Mouse (Mus musculus) bone marrow, adult 2 months (tissue): ENCODE data around the gene Dnah9. TPM values are rescaled to one million over a fixed set of nuclear protein-coding genes. Genes with fewer than 3 reads are reported as not detected.

ENCODE experiments used
- H3K27ac ChIP-seq: fragments of 200-500 bp; 2 replicates; pipeline ENCODE4 v1.5.1; 2012; ENCODE audit warnings: low read depth, mild to moderate bottlenecking, control low read depth, inconsistent platforms, low read length; ENCODE audit not compliant: control insufficient read depth, poor library complexity, insufficient read depth
- H3K4me1 ChIP-seq: fragments of 200-500 bp; 2 replicates; pipeline ENCODE4 v1.6.1; 2011; ENCODE audit warnings: low read length; ENCODE audit not compliant: control insufficient read depth, insufficient read depth
- H3K4me3 ChIP-seq: fragments of 200-500 bp; replicated peaks from 2 replicates; pipeline ENCODE3; 2011; ENCODE audit warnings: mild to moderate bottlenecking, low read depth, low read length, control low read depth; ENCODE audit not compliant: control insufficient read depth
- CTCF ChIP-seq: fragments of 200-500 bp; IDR thresholded peaks from 2 replicates; pipeline ENCODE4 v1.5.1; 2011; ENCODE audit warnings: low read length, control low read depth; ENCODE audit not compliant: control insufficient read depth, insufficient read depth
- POLR2A ChIP-seq: fragments of 200-500 bp; IDR thresholded peaks from 2 replicates; pipeline ENCODE4 v1.6.1; 2011; ENCODE audit warnings: low read depth, mild to moderate bottlenecking, control low read depth, low read length, borderline replicate concordance; ENCODE audit not compliant: control insufficient read depth
- WGBS: fragments of 180-500 bp; shearing (Covaris S2); methylation state at CpG from one replicate; pipeline ENCODE4 v1.1.7; 2018; 5-methylcytosine and 5-hydroxymethylcytosine counted together
- polyA plus RNA-seq: library from polyadenylated mRNA; stranded (reverse); fragments of >200 nt; gene quantifications from 2 replicates; pipeline ENCODE4 v1.2.4, GENCODE M21; 2011; ENCODE audit warnings: low replicate concordance; ENCODE audit not compliant: missing spikeins, insufficient read depth, insufficient read length

The Dnah9 gene
- polyA plus RNA-seq, 1 experiment, result not detected

DNA sequence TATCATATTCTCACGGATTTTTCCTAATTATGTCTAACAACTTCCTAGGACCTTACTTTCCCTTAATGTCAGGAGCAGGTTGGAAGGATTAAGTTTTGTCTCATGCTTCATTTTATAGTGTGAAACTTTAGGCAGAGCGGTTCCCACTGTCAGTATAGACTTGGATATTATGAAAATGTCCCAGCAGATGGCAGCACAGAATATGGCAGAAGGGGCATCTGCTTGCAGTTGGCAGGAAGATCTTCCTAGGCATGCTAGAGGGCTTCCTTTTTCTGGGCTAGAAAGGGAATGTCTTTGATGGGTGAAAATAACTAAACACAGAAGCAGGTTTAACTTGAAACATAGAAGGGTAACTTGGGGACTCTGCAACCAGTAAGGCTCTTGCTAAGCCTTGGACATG lies 262.9 kb downstream of the Dnah9 start:
- no peak overlapping the region for H3K27ac ChIP-seq
- 64% methylated on average over 2 of the region's 2 CpGs for WGBS
- TF ChIP-seq POLR2A (no peak), CTCF (no peak)
- H3K4me3 ChIP-seq, result no peak overlapping the region
- no peaks in the 10 kb centered on the region; the same call in 1 of the 2 replicates for H3K4me1 ChIP-seq

DNA sequence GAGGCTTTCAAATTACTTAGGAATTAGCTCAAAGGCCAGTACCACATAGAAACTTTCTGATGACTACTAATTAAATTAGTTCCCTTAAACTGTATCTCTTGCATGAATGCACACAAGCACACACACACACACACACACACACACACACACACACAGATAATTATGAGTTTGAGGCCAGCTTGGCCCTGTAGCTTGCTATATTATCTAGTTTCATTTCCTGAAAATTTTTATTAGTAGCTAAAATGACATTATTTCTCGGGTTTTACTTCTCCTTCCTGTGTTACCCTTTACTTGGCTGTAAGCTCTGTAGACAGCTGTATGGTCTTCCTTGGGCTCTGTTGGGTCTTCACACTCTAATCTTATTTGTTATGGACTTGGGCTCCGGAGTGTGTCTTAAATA lies 264.4 kb downstream of the Dnah9 start:
- Histone ChIP-seq H3K4me3 (no peak overlapping the region), H3K4me1 (no peaks in the 10 kb centered on the region), H3K27ac (no peak overlapping the region)
- 54% methylated on average over 2 of the region's 2 CpGs for WGBS
- no peak for TF ChIP-seq POLR2A
- TF ChIP-seq CTCF, result no peak

- 67% methylated on average over 2 of the region's 2 CpGs for WGBS
- no peak for TF ChIP-seq POLR2A
These were observed 286.9 kb downstream of the Dnah9 start for GRCm38 (mm10) chr11:65881465-65881864.

DNA sequence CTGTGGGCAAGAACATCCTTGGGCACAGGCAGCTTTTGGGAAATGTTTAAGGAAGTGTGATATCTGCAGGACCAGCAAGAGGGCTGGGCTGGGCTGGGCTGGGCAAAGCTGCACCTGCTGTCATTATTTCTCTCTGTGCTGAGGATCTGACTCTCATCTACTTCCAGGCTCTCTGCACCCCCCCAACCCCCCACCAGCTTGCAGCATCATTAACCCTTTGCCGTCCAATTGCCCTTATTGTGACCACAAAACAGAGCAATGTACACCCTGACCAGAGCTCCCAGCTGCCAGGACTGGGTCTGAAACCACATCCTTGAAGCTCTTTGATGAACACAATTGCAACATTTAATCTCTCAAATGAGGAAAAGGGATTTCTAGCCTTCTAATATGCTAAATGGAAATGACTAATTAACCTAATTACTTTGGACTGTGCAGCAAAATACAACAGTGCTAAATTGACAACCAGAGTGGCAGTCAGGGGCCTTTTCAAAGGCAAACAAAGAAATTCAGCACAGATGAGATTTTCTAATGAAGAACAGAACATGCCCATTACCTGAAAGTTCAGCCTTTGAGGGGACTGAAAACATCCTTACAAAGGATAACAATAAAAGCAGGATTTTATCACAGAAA lies 291.1 kb downstream of the Dnah9 start:
- WGBS, result 50% methylated on average over 1 of the region's 1 CpGs
- TF ChIP-seq CTCF, result no peak
- no peak for TF ChIP-seq POLR2A
- Histone ChIP-seq H3K4me1 (no peaks in the 10 kb centered on the region), H3K4me3 (no peak overlapping the region), H3K27ac (no peak overlapping the region)

More at GRCm38 (mm10) chr11:65881465-65881864, 286.9 kb downstream of the Dnah9 start:
- Histone ChIP-seq H3K4me1 (no peaks in the 10 kb centered on the region), H3K27ac (no peak overlapping the region), H3K4me3 (no peak overlapping the region)

GRCm38 (mm10) chr11:65861476-65861875 lies 306.9 kb downstream of the Dnah9 start:
- no peak for TF ChIP-seq CTCF
- TF ChIP-seq POLR2A, result no peak
- no peak overlapping the region for H3K27ac ChIP-seq
- no peak overlapping the region for H3K4me3 ChIP-seq
- WGBS, result 75% methylated on average over 4 of the region's 4 CpGs
- no peaks in the 10 kb centered on the region for H3K4me1 ChIP-seq

DNA sequence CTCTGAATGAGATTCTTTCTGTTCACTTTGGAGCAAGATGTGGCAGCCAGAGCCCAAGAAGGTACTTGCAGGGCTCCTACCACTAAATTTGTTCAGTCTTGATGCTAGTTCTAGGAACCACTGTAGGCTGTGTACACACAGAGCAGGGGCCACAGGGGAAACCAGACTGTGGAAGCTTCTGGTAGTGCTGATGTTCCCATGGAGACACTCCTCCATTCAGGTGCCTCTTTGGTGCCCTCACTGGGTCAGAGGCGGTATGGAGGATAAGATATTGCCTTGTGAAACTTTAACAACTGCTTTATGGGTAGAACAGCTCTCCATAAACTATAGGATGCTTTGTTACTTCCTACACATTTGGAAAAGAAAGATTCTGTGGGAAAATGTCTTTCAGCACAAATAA lies 316.3 kb downstream of the Dnah9 start:
- Histone ChIP-seq H3K4me1 (no peaks in the 10 kb centered on the region), H3K4me3 (no peak overlapping the region), H3K27ac (no peak overlapping the region)
- WGBS, result 17% methylated on average over 1 of the region's 1 CpGs
- TF ChIP-seq POLR2A (no peak), CTCF (no peak)

DNA sequence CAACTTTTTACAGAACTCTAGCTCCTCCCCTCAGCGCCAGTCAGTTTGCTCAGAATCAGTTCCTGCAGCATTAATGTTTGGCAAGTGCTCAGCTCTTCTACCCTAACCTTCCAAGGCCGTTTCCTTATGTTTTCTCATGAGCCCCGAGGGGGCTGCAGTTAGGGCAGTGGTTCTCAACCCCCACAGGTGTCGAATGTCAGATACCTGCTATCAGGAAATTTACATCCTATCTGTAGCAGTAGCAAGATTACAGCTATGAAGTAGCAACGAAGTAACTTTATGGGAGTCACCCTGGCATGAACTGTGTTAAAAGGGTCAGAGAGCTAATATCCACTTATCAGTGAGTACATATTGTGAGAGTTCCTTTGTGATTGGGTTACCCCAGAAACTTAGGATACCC lies 321.9 kb downstream of the Dnah9 start:
- H3K4me1 ChIP-seq, result no peaks in the 10 kb centered on the region

GRCm38 (mm10) chr11:65838999-65839398 lies 329.4 kb downstream of the Dnah9 start:
- TF ChIP-seq POLR2A (no peak), CTCF (no peak)
- Histone ChIP-seq H3K27ac (no peak overlapping the region), H3K4me1 (no peaks in the 10 kb centered on the region), H3K4me3 (no peak overlapping the region)
- 78% methylated on average over 8 of the region's 8 CpGs for WGBS

More for the DNA sequence above, 321.9 kb downstream of the Dnah9 start:
- TF ChIP-seq CTCF (no peak), POLR2A (no peak)
- Histone ChIP-seq H3K4me3 (no peak overlapping the region), H3K27ac (no peak overlapping the region)
- 73% methylated on average over 5 of the region's 5 CpGs for WGBS

DNA sequence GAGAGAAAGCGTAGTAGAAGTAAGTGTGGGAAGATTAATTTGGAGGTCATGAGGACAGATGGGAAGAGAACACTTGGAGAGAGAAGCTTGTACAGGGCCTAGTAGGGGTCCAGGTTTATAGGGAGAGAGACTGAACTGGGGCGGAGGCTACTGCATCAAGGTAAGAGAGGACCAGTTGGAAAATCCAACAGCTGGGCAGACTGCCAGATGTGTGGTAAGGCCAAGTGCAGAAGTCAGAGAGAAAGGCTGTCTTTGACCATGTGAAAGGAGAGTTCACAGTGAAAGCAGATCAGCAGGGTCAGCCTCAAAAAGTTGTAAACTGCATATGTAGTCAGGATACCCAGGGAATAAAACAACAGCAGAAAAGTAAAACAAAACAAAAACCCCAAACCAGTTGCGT lies 343.8 kb downstream of the Dnah9 start:
- Histone ChIP-seq H3K4me3 (no peak overlapping the region), H3K27ac (no peak overlapping the region), H3K4me1 (no peaks in the 10 kb centered on the region; the same call in 1 of the 2 replicates)
- no peak for TF ChIP-seq POLR2A
- TF ChIP-seq CTCF, result no peak
- WGBS, result 97% methylated on average over 3 of the region's 3 CpGs
